Mouse (Mus musculus): ENCODE measurements around the gene 4921539E11Rik.

GRCm38 (mm10) chr4:103314526-103314910, 23.9 kb upstream of the 4921539E11Rik start:
- TF ChIP-seq FLI1 (IDR thresholded peaks at IDR 0.05; ENCODE audit: low read length) (no peak), GATA1 (IDR thresholded peaks at IDR 0.05; ENCODE audit: borderline replicate concordance, low read length) (no peak)
